Mouse (Mus musculus): ENCODE results near the gene Cdh11. TPM values are rescaled to one million over a fixed set of nuclear protein-coding genes. Genes with fewer than 3 reads are reported as not detected.

Gene Cdh11
- 24.8 TPM for polyA plus RNA-seq (2014; fragmentation: Illumina TruSeq; extraction: RNeasy Lipid Tissue Mini Kit (QIAGEN cat#74804); ENCODE audit: low read depth, low replicate concordance)

DNA sequence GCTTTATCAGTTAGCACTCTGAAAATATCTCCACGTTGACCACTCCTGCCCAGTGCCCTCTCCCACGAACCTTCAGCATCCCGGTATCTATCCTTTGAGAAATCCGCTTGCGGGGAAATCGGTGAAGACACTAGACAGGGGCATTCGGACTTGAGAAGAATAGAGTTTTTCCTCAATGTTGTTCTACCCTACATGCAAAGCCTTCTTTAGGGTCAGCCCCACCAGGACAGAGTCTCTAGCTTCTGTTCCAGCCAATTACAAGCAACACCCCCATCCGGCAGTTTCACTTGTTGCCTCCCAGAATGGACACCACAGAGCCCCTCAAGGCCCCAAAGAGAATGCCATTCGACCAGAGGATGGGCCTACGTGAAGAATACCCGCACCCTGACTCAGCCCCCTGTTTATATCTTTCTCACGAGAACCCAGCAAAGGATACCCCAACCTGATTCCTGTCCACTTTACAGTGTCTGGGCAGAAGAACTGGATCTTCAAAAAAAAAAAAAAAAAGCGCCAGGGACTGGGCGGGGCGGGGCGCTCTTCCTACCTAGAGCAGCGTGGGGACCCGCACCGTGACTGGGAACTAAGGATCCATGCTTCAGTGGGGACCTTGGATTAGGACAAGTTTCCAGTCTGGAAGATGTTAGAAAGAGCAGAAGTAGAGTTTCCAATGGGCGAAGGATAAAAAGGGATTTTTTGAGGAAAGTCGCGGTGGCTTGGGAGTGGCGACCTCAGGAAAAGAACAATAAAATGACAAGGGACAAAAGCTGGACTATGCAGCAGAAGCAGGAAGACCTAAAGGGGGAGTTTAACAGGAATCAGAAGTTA lies at the start of gene Cdh11:
Gene Cdh11 (minus strand): TSS at position 51 of the 825 bp plus-strand sequence.

Data from sigmoid colon, adult 10 weeks (tissue).